In genomic region chr16:16262436-16262835, GRCm38 (mm10) we compare ENCODE assay signal across 15 mouse cellular contexts.
"Had no signal": no experiment of that assay in that cellular context is flagged by ENCODE, and none has a peak within 500 bp of the region (broad histone marks: within the 10 kb centered on the region; RNA-seq: fewer than 3 reads in every experiment).

No protein-coding gene starts in this region.

- H3K4me1 ChIP-seq: kidney, embryonic 15.5 days; limb, embryonic 15.5 days; liver, embryonic 12.5 days; midbrain, embryonic 15.5 days; neural tube, embryonic 12.5 days had no signal

- H3K9me3 ChIP-seq: kidney, embryonic 15.5 days; limb, embryonic 15.5 days; liver, embryonic 12.5 days; megakaryocyte, embryonic 14.5 days; midbrain, embryonic 15.5 days; neural tube, embryonic 12.5 days had no signal

- DNase-seq: kidney, adult 2 months; kidney, postnatal 14 days; right cerebral cortex, postnatal 4 days; spleen, adult 18-20 months; thymus, adult 2 months; thymus, postnatal 36 days had no signal

- H3K27me3 ChIP-seq: kidney, embryonic 15.5 days; limb, embryonic 15.5 days; liver, embryonic 12.5 days; megakaryocyte, embryonic 14.5 days; midbrain, embryonic 15.5 days; neural tube, embryonic 12.5 days had no signal

- H3K4me2 ChIP-seq: kidney, embryonic 15.5 days; limb, embryonic 15.5 days; liver, embryonic 12.5 days; midbrain, embryonic 11.5 days; midbrain, embryonic 15.5 days; neural tube, embryonic 12.5 days had no signal

- H3K9ac ChIP-seq: kidney, embryonic 15.5 days; limb, embryonic 15.5 days; liver, embryonic 12.5 days; midbrain, embryonic 15.5 days; neural tube, embryonic 12.5 days had no signal

- H3K36me3 ChIP-seq: kidney, embryonic 15.5 days; limb, embryonic 15.5 days; liver, embryonic 12.5 days; midbrain, embryonic 15.5 days; neural tube, embryonic 12.5 days had no signal

- H3K27ac ChIP-seq: kidney, embryonic 15.5 days; limb, embryonic 15.5 days; liver, embryonic 12.5 days; macrophage; midbrain, embryonic 15.5 days; neural tube, embryonic 12.5 days had no signal

- H3K4me3 ChIP-seq: kidney, embryonic 15.5 days; limb, embryonic 15.5 days; liver, embryonic 12.5 days; megakaryocyte, embryonic 14.5 days; midbrain, embryonic 15.5 days; neural tube, embryonic 12.5 days had no signal

- ATAC-seq: intestine, embryonic 16.5 days; liver, embryonic 12.5 days; midbrain, embryonic 15.5 days had no signal
